Comparison of ENCODE assay signal across 15 mouse cellular contexts in genomic region chr13:52659171-52659665, GRCm38 (mm10).
DNase-seq lines count a peak whose midpoint lies in the region; ATAC-seq and TF ChIP-seq lines count a peak whose summit lies in the region.
"Had no signal": no experiment of that assay in that cellular context is flagged by ENCODE, and none has a peak within 500 bp of the region (broad histone marks: within the 10 kb centered on the region; RNA-seq: fewer than 3 reads in every experiment).

No protein-coding gene starts in this region.

- TF ChIP-seq POLR2A in myocyte (IDR thresholded peaks at IDR 0.05; ENCODE audit: insufficient read length, low read depth), result no peak

- CTCF ChIA-PET in Patski (lab: Charles Lee), result interaction anchor here (0.7 to 3.0 kb wide), 14 partner anchors 11 to 451 kb away, joined by 3 to 11 read pairs (median 4); no protein-coding TSS in a partner anchor

- no peaks in the 10 kb centered on the region for H3K27me3 ChIP-seq in Patski
- no peaks in the 10 kb centered on the region for H3K27me3 ChIP-seq in myocyte (ENCODE audit: control insufficient read depth, insufficient read depth, insufficient read length)
- H3K27me3 ChIP-seq in hindbrain, embryonic 10.5 days (ENCODE audit: insufficient read depth, poor library complexity, severe bottlenecking), result peaks cover 15% of the 10 kb centered on the region
- H3K27me3 ChIP-seq: neural tube, embryonic 12.5 days had no signal

- peak; percentile 88 for ATAC-seq in Patski
- ATAC-seq: liver, embryonic 12.5 days; liver, postnatal 0 days had no signal

- TF ChIP-seq CTCF in Patski (IDR thresholded peaks at IDR 0.05), result no peak

- H3K27ac ChIP-seq in hindbrain, embryonic 10.5 days, result no peak overlapping the region
- H3K27ac ChIP-seq: hindbrain, embryonic 14.5 days; liver, embryonic 12.5 days; macrophage; midbrain, embryonic 15.5 days; neural tube, embryonic 12.5 days; stomach, postnatal 0 days had no signal

- H3K9me3 ChIP-seq in hindbrain, embryonic 10.5 days, result no peaks in the 10 kb centered on the region
- H3K9me3 ChIP-seq: liver, embryonic 12.5 days; midbrain, embryonic 15.5 days; neural tube, embryonic 12.5 days had no signal

- peak overlapping the region; percentile 96 for H3K4me2 ChIP-seq in myocyte (ENCODE audit: low read depth)
- H3K4me2 ChIP-seq: heart, embryonic 11.5 days; hindbrain, embryonic 14.5 days; liver, embryonic 12.5 days; midbrain, embryonic 15.5 days; neural tube, embryonic 12.5 days had no signal

- in situ Hi-C loops in Patski (cut with MboI; ENCODE audit: low pct_unique_long_range_greater_than_20kb), result loop anchor here (5.0 kb wide), 1 partner anchor 438 kb away; no protein-coding TSS in a partner anchor

- POLR2A ChIA-PET in Patski (lab: Charles Lee), result interaction anchor here (0.6 kb wide), 1 partner anchor 209 kb away, joined by 3 read pairs; no protein-coding TSS in a partner anchor

- H3K4me3 ChIP-seq in myocyte, result no peak overlapping the region
- no peak overlapping the region for H3K4me3 ChIP-seq in hindbrain, embryonic 10.5 days
- H3K4me3 ChIP-seq: liver, embryonic 12.5 days; midbrain, embryonic 15.5 days; neural tube, embryonic 12.5 days had no signal

- DNase-seq in heart, adult 11 months, result peak; percentile 74
- DNase-seq in heart, postnatal 14 days, result no peak
- DNase-seq in 416B (ENCODE audit: low read depth) (peak; percentile 55), Patski (ENCODE audit: low read depth, low spot score) (peak; percentile 86), adipocyte (ENCODE audit: low spot score) (no peak)
- DNase-seq in hindbrain, embryonic 10.5 days (ENCODE audit: low spot score), result no peak

- H3K4me1 ChIP-seq in hindbrain, embryonic 10.5 days (replicated peaks), result 0 out of 2 replicates have a peak, but pooled peaks cover 4% of the 10 kb centered on the region
- H3K4me1 ChIP-seq: liver, embryonic 12.5 days; midbrain, embryonic 15.5 days; neural tube, embryonic 12.5 days had no signal

- no peak overlapping the region for H3ac ChIP-seq in myocyte (ENCODE audit: control insufficient read depth, insufficient read length)

- intact Hi-C loops in heart, postnatal 14 days (cut with DNase I), result loop anchor here (2.0 kb wide), 2 partner anchors 324 to 438 kb away; no protein-coding TSS in a partner anchor

- no peaks in the 10 kb centered on the region for H3K36me3 ChIP-seq in myocyte (ENCODE audit: control insufficient read depth, insufficient read depth)
- no peaks in the 10 kb centered on the region for H3K36me3 ChIP-seq in hindbrain, embryonic 10.5 days
- H3K36me3 ChIP-seq: liver, embryonic 12.5 days; midbrain, embryonic 15.5 days; neural tube, embryonic 12.5 days had no signal

- H3K79me2 ChIP-seq in myocyte (ENCODE audit: control insufficient read depth, insufficient read depth), result no peaks in the 10 kb centered on the region

- 87% methylated on average over 11 of the region's 11 CpGs for WGBS in hindbrain, embryonic 10.5 days

TF ChIP-seq in myocyte, 11 proteins besides CTCF, POLR2A, EP300 and RAD21:
- no peak for TF ChIP-seq REST (IDR thresholded peaks at IDR 0.05; ENCODE audit: insufficient read depth, insufficient read length)
- TF ChIP-seq MAX (IDR thresholded peaks at IDR 0.05; ENCODE audit: low read depth), result peak; percentile 29
- TF ChIP-seq CEBPB (IDR thresholded peaks at IDR 0.05; ENCODE audit: insufficient read depth, poor library complexity, severe bottlenecking), result peak; percentile 61
- peak in 1 of 3 experiments; percentile 15 for TF ChIP-seq MYOD1 (IDR thresholded peaks at IDR 0.05; ENCODE audit: control insufficient read depth in 1 of 3, insufficient read length in 2 of 3, low read depth in 2 of 3)

Comparison
In these comparisons a context has a peak if more than half of its experiments do, and no peak if none do; other contexts are left out.
1. DNase-seq: peak in heart, adult 11 months (single experiment), 416B (single experiment) and Patski (single experiment); none in heart, postnatal 14 days (0 of 2), adipocyte (single experiment) and hindbrain, embryonic 10.5 days (single experiment).